Mouse (Mus musculus) megakaryocyte, embryonic 14.5 days (primary cell): ENCODE results near the gene Elavl2.

ENCODE experiments used
- FLI1 ChIP-seq: IDR thresholded peaks from 2 replicates; pipeline ENCODE4 v1.6.1; 2012; ENCODE audit warnings: low read length, inconsistent platforms, mixed read lengths
- GATA1 ChIP-seq: IDR thresholded peaks from 3 replicates; pipeline ENCODE4 v1.6.1; 2012; ENCODE audit warnings: mixed read lengths, low read length, inconsistent platforms, borderline replicate concordance

DNA sequence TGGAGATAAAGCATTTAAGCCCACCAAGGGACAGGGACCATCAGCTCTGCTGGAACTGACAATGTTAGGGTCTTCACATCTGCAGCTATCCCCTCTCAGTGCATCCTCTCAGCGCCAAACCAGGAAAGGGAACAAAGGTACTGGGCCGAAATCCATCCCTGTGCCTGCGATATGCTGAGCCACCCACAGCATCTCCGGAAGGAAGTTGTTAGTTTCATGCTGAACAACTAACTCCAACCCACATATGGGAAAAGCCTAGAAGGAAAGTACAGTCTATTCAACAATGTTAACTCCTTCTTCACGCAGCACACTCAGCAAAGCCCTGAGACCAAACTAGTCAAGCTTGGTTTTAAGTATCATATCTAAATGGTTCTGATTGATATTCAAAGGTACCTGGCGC is 167.0 kb downstream of the Elavl2 start:
- TF ChIP-seq GATA1 (no peak), FLI1 (no peak)
